Mouse (Mus musculus): ENCODE data around the gene Nfe2.
"Not testable (repeated sequence)": the region's sequence is repeated elsewhere in the genome, so short reads cannot be mapped to it uniquely, and the experiment has no call there.

GRCm38 (mm10) chr15:103249511-103249910, 8.7 kb downstream of the Nfe2 start:
- not testable (repeated sequence) for TF ChIP-seq CTCF (conservative IDR thresholded peaks at IDR 0.05; ENCODE audit: insufficient read depth, insufficient read length, low read depth, low read length); POLR2A (IDR thresholded peaks at IDR 0.05; ENCODE audit: low read depth, low read length)
